Mouse (Mus musculus): ENCODE measurements at regions not wholly inside any gene's neighbourhood (a gene's known extent, or its start where the extent isn't known, plus 50 kb on each side); places are given as distances from the start of the nearest gene placed in this dataset.

GRCm38 (mm10) chr14:102031047-102031903, 301.5 kb downstream of the Lmo7 start:
- TF ChIP-seq CTCF (IDR thresholded peaks at IDR 0.05; ENCODE audit: insufficient read depth, low read length) = no peak
- no peak for TF ChIP-seq POLR2A (IDR thresholded peaks at IDR 0.05; ENCODE audit: borderline replicate concordance, extremely low read depth, low read depth, low read length)
